Mouse (Mus musculus): ENCODE measurements around the gene Slc35f6.

Gene Slc35f6

DNA sequence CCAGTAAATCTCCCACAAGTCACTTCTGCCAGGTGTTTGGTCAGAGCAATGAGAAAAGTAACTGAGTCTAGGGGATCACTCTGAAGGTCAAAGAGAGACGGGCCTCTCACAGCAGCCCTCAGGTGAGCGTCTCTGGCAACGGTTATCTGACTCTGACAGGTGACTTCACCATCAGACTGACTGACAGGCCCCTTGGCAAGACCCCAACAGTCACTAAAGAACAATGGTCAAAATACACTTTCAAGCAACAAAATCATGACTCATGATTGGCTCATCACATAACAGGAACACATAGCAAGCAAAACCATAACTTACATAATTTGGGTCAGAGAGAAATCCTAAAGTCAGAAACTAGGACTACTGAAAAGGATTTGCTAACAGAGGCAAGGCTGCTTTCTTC lies 54.1 kb downstream of the Slc35f6 start:
- no peak for DNase-seq (ENCODE audit: low spot score)

Measured in T-cell, adult 2 months (primary cell).